Mouse (Mus musculus) monocyte, adult 5-6 weeks (primary cell): ENCODE measurements around the gene Coro2b. TPM values are rescaled to one million over a fixed set of nuclear protein-coding genes. Genes with fewer than 3 reads are reported as not detected.

ENCODE experiments used
- ATAC-seq: fragments of 153-309, 156-312 bp; replicated peaks from 2 replicates; pipeline ENCODE4 v1.8.0; 2017; ENCODE audit warnings: mild to moderate bottlenecking; ENCODE audit not compliant: low TSS enrichment, insufficient number of reproducible peaks, severe bottlenecking, poor library complexity, low FRiP score
- total RNA-seq: library from RNA; stranded (forward); fragments of 200-1000, 200-491, 200-594 nt; gene quantifications from 3 replicates; pipeline ENCODE4 v1.2.3, GENCODE M21; 2017

Coro2b gene
- total RNA-seq, result 0.49 TPM in 1 of 3 replicates, not detected in the others

- ATAC-seq, result no peak
These were observed at the start of gene Coro2b for GRCm38 (mm10) chr9:62536655-62537631. Gene Coro2b, minus strand, starts transcription at chr9:62537044.

GRCm38 (mm10) chr9:62577558-62577957 lies 40.7 kb upstream of the Coro2b start:
- no peak for ATAC-seq

GRCm38 (mm10) chr9:62569121-62569520 lies 32.3 kb upstream of the Coro2b start:
- ATAC-seq, result no peak

GRCm38 (mm10) chr9:62567818-62568217 lies 31.0 kb upstream of the Coro2b start:
- no peak for ATAC-seq

GRCm38 (mm10) chr9:62562236-62562635 lies 25.4 kb upstream of the Coro2b start:
- no peak for ATAC-seq

- no peak for ATAC-seq
These were observed 23.6 kb upstream of the Coro2b start for GRCm38 (mm10) chr9:62560432-62560831.

- no peak for ATAC-seq
These were observed 23.2 kb upstream of the Coro2b start for GRCm38 (mm10) chr9:62560006-62560405.

GRCm38 (mm10) chr9:62559446-62559845 lies 22.6 kb upstream of the Coro2b start:
- ATAC-seq, result no peak

GRCm38 (mm10) chr9:62558058-62558457 lies 21.2 kb upstream of the Coro2b start:
- no peak for ATAC-seq

GRCm38 (mm10) chr9:62556748-62557147 lies 19.9 kb upstream of the Coro2b start:
- no peak for ATAC-seq

GRCm38 (mm10) chr9:62555258-62555856 lies 18.5 kb upstream of the Coro2b start:
- no peak for ATAC-seq

GRCm38 (mm10) chr9:62554606-62555005 lies 17.8 kb upstream of the Coro2b start:
- ATAC-seq, result no peak

GRCm38 (mm10) chr9:62553366-62553940 lies 16.6 kb upstream of the Coro2b start:
- ATAC-seq, result no peak

GRCm38 (mm10) chr9:62551531-62551930 lies 14.7 kb upstream of the Coro2b start:
- ATAC-seq, result no peak

GRCm38 (mm10) chr9:62550661-62551093 lies 13.8 kb upstream of the Coro2b start:
- ATAC-seq, result peak; percentile 37; the same call in 1 of the 2 replicates

- ATAC-seq, result peak; percentile 64
These were observed 13.0 kb upstream of the Coro2b start for GRCm38 (mm10) chr9:62549809-62550208.

GRCm38 (mm10) chr9:62547476-62547875 lies 10.6 kb upstream of the Coro2b start:
- no peak for ATAC-seq

- no peak for ATAC-seq
These were observed 8.0 kb upstream of the Coro2b start for GRCm38 (mm10) chr9:62544856-62545255.

GRCm38 (mm10) chr9:62543878-62544277 lies 7.0 kb upstream of the Coro2b start:
- ATAC-seq, result no peak
